Mouse (Mus musculus) intestine, embryonic 16.5 days (tissue): Measurements from ENCODE around the gene Ms4a15. TPM values are rescaled to one million over a fixed set of nuclear protein-coding genes. Genes with fewer than 3 reads are reported as not detected.

Experiments used
- ATAC-seq: fragments of 200-750 bp; cut with Nextera tagmentation; 2 replicates; pipeline ENCODE4 v1.8.0; 2017; ENCODE audit warnings: moderate TSS enrichment, moderate library complexity
- H3K27ac ChIP-seq: fragments of 300-500 bp; sonication (generic); 2 replicates; pipeline ENCODE4 v1.5.1; 2014; ENCODE audit warnings: mild to moderate bottlenecking, low read length
- H3K27me3 ChIP-seq: fragments of 300-500 bp; sonication (generic); replicated peaks from 2 replicates; pipeline ENCODE4 v1.6.1; 2014; ENCODE audit warnings: low read length, control low read depth, mixed read lengths; ENCODE audit not compliant: control insufficient read depth, insufficient read depth
- H3K36me3 ChIP-seq: fragments of 300-500 bp; sonication (generic); 2 replicates; pipeline ENCODE4 v1.6.1; 2014; ENCODE audit warnings: low read length, control low read depth; ENCODE audit not compliant: control insufficient read depth, insufficient read depth
- H3K4me1 ChIP-seq: fragments of 300-500 bp; sonication (generic); 2 replicates; pipeline ENCODE4 v1.6.1; 2014; ENCODE audit warnings: low read length, control low read depth, mixed read lengths; ENCODE audit not compliant: control insufficient read depth, insufficient read depth
- H3K4me2 ChIP-seq: fragments of 300-500 bp; sonication (generic); 2 replicates; pipeline ENCODE4 v1.6.1; 2014; ENCODE audit warnings: low read depth, low read length, control low read depth
- H3K4me3 ChIP-seq: fragments of 300-500 bp; sonication (generic); 2 replicates; pipeline ENCODE4 v1.5.1; 2014; ENCODE audit warnings: mild to moderate bottlenecking, low read length
- H3K9ac ChIP-seq: fragments of 300-500 bp; sonication (generic); 2 replicates; pipeline ENCODE4 v1.6.1; 2014; ENCODE audit warnings: low read depth, low read length
- H3K9me3 ChIP-seq: fragments of 300-500 bp; sonication (generic); 2 replicates; pipeline ENCODE4 v1.6.1; 2016; ENCODE audit warnings: low read length, control low read depth; ENCODE audit not compliant: control insufficient read depth
- WGBS: fragments of 180-500 bp; shearing (Covaris S2); extraction: QIAGEN DNeasy Blood & Tissue Kit; methylation state at CpG from one replicate; pipeline ENCODE4 v1.1.7; 2014; 5-methylcytosine and 5-hydroxymethylcytosine counted together
- polyA plus RNA-seq: library from polyadenylated mRNA; unstranded; fragments of >200 nt; fragmentation: Nextera tagmentation; extraction: Ambion mirVana; gene quantifications from 2 replicates; pipeline ENCODE4 v1.2.1, GENCODE M21; 2015

Gene Ms4a15
- polyA plus RNA-seq, result 0.31 and 0.37 TPM in 2 replicates

- Histone ChIP-seq H3K4me2 (no peak within 1 kb of the TSS), H3K9ac (no peak within 1 kb of the TSS), H3K36me3 (no peaks in the 10 kb centered on the region), H3K4me3 (no peak within 1 kb of the TSS), H3K9me3 (no peaks in the 10 kb centered on the region), H3K27me3 (no peaks in the 10 kb centered on the region), H3K4me1 (peaks cover 3% of the 10 kb centered on the region; the same call in 1 of the 2 replicates), H3K27ac (no peak within 1 kb of the TSS)
- ATAC-seq, result no peak
- 87% methylated on average over 7 of the region's 7 CpGs for WGBS
Observed at GRCm38 (mm10) chr19:10993150-10993549, at the start of gene Ms4a15. TSS of gene Ms4a15 (minus strand) at chr19:10993250.

GRCm38 (mm10) chr19:11037570-11037969 lies 44.5 kb upstream of the Ms4a15 start:
- Histone ChIP-seq H3K27ac (no peak overlapping the region), H3K36me3 (no peaks in the 10 kb centered on the region), H3K9ac (no peak overlapping the region), H3K4me1 (no peaks in the 10 kb centered on the region), H3K4me2 (no peak overlapping the region), H3K9me3 (no peaks in the 10 kb centered on the region), H3K4me3 (no peak overlapping the region), H3K27me3 (no peaks in the 10 kb centered on the region)
- ATAC-seq, result no peak

- Histone ChIP-seq H3K9ac (no peak overlapping the region), H3K4me3 (no peak overlapping the region), H3K27me3 (no peaks in the 10 kb centered on the region), H3K9me3 (no peaks in the 10 kb centered on the region), H3K27ac (no peak overlapping the region), H3K4me1 (peaks cover 6% of the 10 kb centered on the region; the same call in 1 of the 2 replicates), H3K4me2 (no peak overlapping the region), H3K36me3 (no peaks in the 10 kb centered on the region)
- ATAC-seq, result peak; percentile 81
Observed at GRCm38 (mm10) chr19:11022382-11022781, 29.3 kb upstream of the Ms4a15 start.

- 51% methylated on average over 3 of the region's 3 CpGs for WGBS
- peak within 1 kb of the TSS; percentile 39 for H3K4me2 ChIP-seq
Observed at GRCm38 (mm10) chr19:11017891-11018290, 24.8 kb upstream of the Ms4a15 start, which contains the start of gene Ms4a18. TSS of gene Ms4a18 (minus strand) at chr19:11018031.

GRCm38 (mm10) chr19:11017251-11017650 lies 24.2 kb upstream of the Ms4a15 start:
- Histone ChIP-seq H3K4me2 (peak overlapping the region; percentile 39), H3K9me3 (no peaks in the 10 kb centered on the region), H3K27ac (peak overlapping the region; percentile 85), H3K36me3 (no peaks in the 10 kb centered on the region), H3K9ac (peak overlapping the region; percentile 34; the same call in 1 of the 2 replicates), H3K4me1 (0 out of 2 replicates have a peak, but pooled peaks cover 2% of the 10 kb centered on the region), H3K4me3 (peak overlapping the region; percentile 38), H3K27me3 (no peaks in the 10 kb centered on the region)
- ATAC-seq, result no peak
- 62% methylated on average over 2 of the region's 2 CpGs for WGBS

More at GRCm38 (mm10) chr19:11017891-11018290, 24.8 kb upstream of the Ms4a15 start, which contains the start of gene Ms4a18:
- H3K27ac ChIP-seq, result peak within 1 kb of the TSS; percentile 85
- H3K4me3 ChIP-seq, result peak within 1 kb of the TSS; percentile 38
- no peaks in the 10 kb centered on the region for H3K9me3 ChIP-seq
- peaks cover 4% of the 10 kb centered on the region; the same call in 1 of the 2 replicates for H3K4me1 ChIP-seq
- no peaks in the 10 kb centered on the region for H3K36me3 ChIP-seq
- ATAC-seq, result peak; percentile 65
- H3K27me3 ChIP-seq, result no peaks in the 10 kb centered on the region
- H3K9ac ChIP-seq, result peak within 1 kb of the TSS; percentile 34; the same call in 1 of the 2 replicates

- Histone ChIP-seq H3K4me3 (peak overlapping the region; percentile 3), H3K9ac (no peak overlapping the region), H3K4me1 (0 out of 2 replicates have a peak, but pooled peaks cover 2% of the 10 kb centered on the region), H3K27me3 (no peaks in the 10 kb centered on the region), H3K27ac (peak overlapping the region; percentile 85), H3K36me3 (no peaks in the 10 kb centered on the region), H3K4me2 (peak overlapping the region; percentile 20; the same call in 1 of the 2 replicates), H3K9me3 (no peaks in the 10 kb centered on the region)
- 66% methylated on average over 1 of the region's 1 CpGs for whole genome bisulfite sequencing
- ATAC-seq, result peak; percentile 51
Observed at GRCm38 (mm10) chr19:11015998-11016397, 22.9 kb upstream of the Ms4a15 start.

- H3K27ac ChIP-seq, result peak overlapping the region; percentile 85
- no peaks in the 10 kb centered on the region for H3K9me3 ChIP-seq
- peak overlapping the region; percentile 20; the same call in 1 of the 2 replicates for H3K4me2 ChIP-seq
- no peaks in the 10 kb centered on the region for H3K36me3 ChIP-seq
- H3K4me3 ChIP-seq, result no peak overlapping the region
- H3K27me3 ChIP-seq, result no peaks in the 10 kb centered on the region
- 0 out of 2 replicates have a peak, but pooled peaks cover 2% of the 10 kb centered on the region for H3K4me1 ChIP-seq
- H3K9ac ChIP-seq, result no peak overlapping the region
- peak; percentile 89 for ATAC-seq
Observed at GRCm38 (mm10) chr19:11015468-11015867, 22.4 kb upstream of the Ms4a15 start.

GRCm38 (mm10) chr19:10991911-10992310 lies 1.1 kb downstream of the Ms4a15 start:
- Histone ChIP-seq H3K4me1 (peaks cover 3% of the 10 kb centered on the region; the same call in 1 of the 2 replicates), H3K36me3 (no peaks in the 10 kb centered on the region), H3K4me2 (no peak overlapping the region), H3K27me3 (no peaks in the 10 kb centered on the region), H3K27ac (no peak overlapping the region), H3K9ac (no peak overlapping the region), H3K4me3 (no peak overlapping the region), H3K9me3 (no peaks in the 10 kb centered on the region)
- no peak for ATAC-seq

GRCm38 (mm10) chr19:10990751-10991150 lies 2.3 kb downstream of the Ms4a15 start:
- H3K4me1 ChIP-seq, result peaks cover 3% of the 10 kb centered on the region; the same call in 1 of the 2 replicates
- H3K27me3 ChIP-seq, result no peaks in the 10 kb centered on the region
- 30% methylated on average over 1 of the region's 1 CpGs for WGBS
- ATAC-seq, result no peak
- H3K4me2 ChIP-seq, result no peak overlapping the region
- no peaks in the 10 kb centered on the region for H3K36me3 ChIP-seq
- H3K9ac ChIP-seq, result no peak overlapping the region
- H3K9me3 ChIP-seq, result no peaks in the 10 kb centered on the region
- no peak overlapping the region for H3K27ac ChIP-seq
- H3K4me3 ChIP-seq, result no peak overlapping the region

GRCm38 (mm10) chr19:10988563-10988962 lies 4.5 kb downstream of the Ms4a15 start:
- Histone ChIP-seq H3K4me1 (peaks cover 3% of the 10 kb centered on the region; the same call in 1 of the 2 replicates), H3K4me2 (no peak overlapping the region), H3K9ac (no peak overlapping the region), H3K4me3 (no peak overlapping the region), H3K27ac (no peak overlapping the region), H3K27me3 (no peaks in the 10 kb centered on the region), H3K36me3 (no peaks in the 10 kb centered on the region), H3K9me3 (no peaks in the 10 kb centered on the region)
- WGBS, result 85% methylated on average over 1 of the region's 1 CpGs
- peak; percentile 70 for ATAC-seq
